Mouse (Mus musculus): ENCODE results near the gene Ppm1l.
"Not testable (repeated sequence)": the region's sequence is repeated elsewhere in the genome, so short reads cannot be mapped to it uniquely, and the experiment has no call there.

- not testable (repeated sequence) for TF ChIP-seq MAFK (IDR thresholded peaks at IDR 0.05; ENCODE audit: borderline replicate concordance, low read depth, low read length); EP300 (IDR thresholded peaks at IDR 0.05; ENCODE audit: low read depth in 1 of 2, low read length in 2 of 2); CTCF (IDR thresholded peaks at IDR 0.05 in 2 of 3, conservative IDR thresholded peaks at IDR 0.05 in 1 of 3; ENCODE audit: control insufficient read depth in 1 of 3, insufficient read depth in 1 of 3, low read depth in 2 of 3, low read length in 3 of 3, poor library complexity in 1 of 3, severe bottlenecking in 1 of 3); ZC3H11A (IDR thresholded peaks at IDR 0.05; ENCODE audit: low read depth, low read length); CHD1 (IDR thresholded peaks at IDR 0.05; ENCODE audit: low read depth, low read length)
These were observed 108.1 kb downstream of the Ppm1l start for GRCm38 (mm10) chr3:69424781-69425180.
